ENCODE assay signal across 8 mouse cellular contexts in genomic region chr8:111062072-111062757, GRCm38 (mm10). TPM values are rescaled to one million over a fixed set of nuclear protein-coding genes. Genes with fewer than 3 reads are reported as not detected.
DNase-seq lines count a peak whose midpoint lies in the region; ATAC-seq and TF ChIP-seq lines count a peak whose summit lies in the region.

No protein-coding gene starts in this region.

- peak overlapping the region; percentile 40; the same call in 1 of the 2 replicates for H3K27ac ChIP-seq in hindbrain, embryonic 11.5 days (ENCODE audit: low read depth, low read length)
- no peak overlapping the region for H3K27ac ChIP-seq in lung, postnatal 0 days (ENCODE audit: low read length)

- no peaks in the 10 kb centered on the region for H3K9me3 ChIP-seq in hindbrain, embryonic 11.5 days (ENCODE audit: control insufficient read depth, low read length)
- no peaks in the 10 kb centered on the region for H3K9me3 ChIP-seq in lung, postnatal 0 days (ENCODE audit: low read length)

- under 1% methylated on average over 27 of the region's 27 CpGs for WGBS in hindbrain, embryonic 11.5 days
- 1% methylated on average over 27 of the region's 27 CpGs for WGBS in lung, postnatal 0 days

- peak overlapping the region; percentile 61 for H3K4me2 ChIP-seq in hindbrain, embryonic 11.5 days (replicated peaks; ENCODE audit: low read depth, low read length)
- H3K4me2 ChIP-seq in lung, postnatal 0 days (replicated peaks; ENCODE audit: low read depth, low read length) = peak overlapping the region; percentile 74

- no peak for TF ChIP-seq CTCF in lung, postnatal 0 days (IDR thresholded peaks at IDR 0.05)

- peak overlapping the region; percentile 70 for H3K9ac ChIP-seq in hindbrain, embryonic 11.5 days (ENCODE audit: low read depth, low read length)
- H3K9ac ChIP-seq in lung, postnatal 0 days (replicated peaks; ENCODE audit: low read depth) = no peak overlapping the region; the same call in 1 of the 2 replicates

- peak overlapping the region; percentile 68 for H3K4me3 ChIP-seq in hindbrain, embryonic 11.5 days (ENCODE audit: low read depth, low read length)
- peak overlapping the region; percentile 57 for H3K4me3 ChIP-seq in lung, postnatal 0 days (ENCODE audit: low read depth, low read length)

- no peak for TF ChIP-seq EP300 in lung, postnatal 0 days (IDR thresholded peaks at IDR 0.05)

- H3K4me1 ChIP-seq in hindbrain, embryonic 11.5 days (replicated peaks; ENCODE audit: control insufficient read depth, insufficient read depth, low read length) = peaks cover 4% of the 10 kb centered on the region; the same call in 1 of the 2 replicates
- peaks cover 4% of the 10 kb centered on the region; the same call in 1 of the 2 replicates for H3K4me1 ChIP-seq in lung, postnatal 0 days (ENCODE audit: insufficient read depth, low read depth, low read length)

- no peaks in the 10 kb centered on the region for H3K36me3 ChIP-seq in hindbrain, embryonic 11.5 days (ENCODE audit: control insufficient read depth, insufficient read depth, low read length)
- no peaks in the 10 kb centered on the region for H3K36me3 ChIP-seq in lung, postnatal 0 days (ENCODE audit: insufficient read depth, low read length)

- DNase-seq in MN1 (ENCODE audit: low spot score) = peak; percentile 96
- peak; percentile 88 for DNase-seq in cerebellum, adult 9-11 months
- peak; percentile 87 to 99 for DNase-seq in frontal cortex, adult 2 months (ENCODE audit: extremely low spot score in 1 of 2, low spot score in 1 of 2)
- peak; percentile 95 for DNase-seq in hindbrain, embryonic 11.5 days (ENCODE audit: low spot score)
- peak; percentile 95 for DNase-seq in layer of hippocampus, postnatal 10 days (ENCODE audit: low spot score in 2 of 2)
- DNase-seq in lung, postnatal 0 days (ENCODE audit: low spot score) = peak; percentile 82
- peak; percentile 93 for DNase-seq in ovary, postnatal 10 days (ENCODE audit: low spot score)
- DNase-seq in thymus, postnatal 0 days (ENCODE audit: low spot score) = peak; percentile 90

- H3K27me3 ChIP-seq in hindbrain, embryonic 11.5 days (ENCODE audit: control insufficient read depth, insufficient read depth, low read length) = no peaks in the 10 kb centered on the region
- no peaks in the 10 kb centered on the region for H3K27me3 ChIP-seq in lung, postnatal 0 days (replicated peaks; ENCODE audit: insufficient read depth, low read length)

- ATAC-seq in hindbrain, embryonic 11.5 days (ENCODE audit: low FRiP score) = peak; percentile 93
- peak; percentile 83 for ATAC-seq in lung, postnatal 0 days

RNA-seq across cellular contexts. Expression of gene Exosc6, which starts 6.1 kb away (rescaled TPM):
- not detected in 2 replicates for polyA plus RNA-seq in frontal cortex, adult 2 months (2012; rRNA removed)
- 15.0 and 21.6 TPM in 2 replicates for polyA plus RNA-seq in hindbrain, embryonic 11.5 days (2014; fragmentation: Nextera tagmentation; extraction: Ambion mirVana)
- total RNA-seq in layer of hippocampus, postnatal 10 days (2021) = not detected
- 4.2 and 5.0 TPM in 2 replicates for polyA plus RNA-seq in lung, postnatal 0 days (2015; fragmentation: Nextera tagmentation; extraction: Ambion mirVana)
- polyA plus RNA-seq in thymus, postnatal 0 days (2015; fragmentation: Nextera tagmentation; extraction: Ambion mirVana) = 32.3 and 36.7 TPM in 2 replicates

RNA-seq across cellular contexts. Expression of gene Aars, which starts 29.3 kb away (rescaled TPM):
- polyA plus RNA-seq in frontal cortex, adult 2 months (2012; rRNA removed) = 65.7 and 70.7 TPM in 2 replicates
- polyA plus RNA-seq in hindbrain, embryonic 11.5 days (2014; fragmentation: Nextera tagmentation; extraction: Ambion mirVana) = 64.5 and 74.6 TPM in 2 replicates
- total RNA-seq in layer of hippocampus, postnatal 10 days (2021) = 100 to 1,000 TPM in 1 of 2 experiments, 10 to 100 TPM in 1; 93.0 to 100 TPM
- 25.2 and 26.0 TPM in 2 replicates for polyA plus RNA-seq in lung, postnatal 0 days (2015; fragmentation: Nextera tagmentation; extraction: Ambion mirVana)
- polyA plus RNA-seq in thymus, postnatal 0 days (2015; fragmentation: Nextera tagmentation; extraction: Ambion mirVana) = 33.1 and 33.2 TPM in 2 replicates

RNA-seq across cellular contexts. Expression of gene Clec18a, which starts 30.0 kb away (rescaled TPM):
- polyA plus RNA-seq in frontal cortex, adult 2 months (2012; rRNA removed) = 4.1 and 4.4 TPM in 2 replicates
- polyA plus RNA-seq in hindbrain, embryonic 11.5 days (2014; fragmentation: Nextera tagmentation; extraction: Ambion mirVana) = 0.52 and 0.88 TPM in 2 replicates
- 1 to 10 TPM in 1 of 2 experiments, under 1 TPM in 1; 0.59 to 1.1 TPM for total RNA-seq in layer of hippocampus, postnatal 10 days (2021)
- not detected in 2 replicates for polyA plus RNA-seq in lung, postnatal 0 days (2015; fragmentation: Nextera tagmentation; extraction: Ambion mirVana)
- polyA plus RNA-seq in thymus, postnatal 0 days (2015; fragmentation: Nextera tagmentation; extraction: Ambion mirVana) = 0.18 TPM in 1 of 2 replicates, not detected in the other

RNA-seq across cellular contexts. Expression of gene Ddx19b, which starts 30.7 kb away (rescaled TPM):
- 14.2 TPM in 2 replicates for polyA plus RNA-seq in frontal cortex, adult 2 months (2012; rRNA removed)
- 6.0 and 7.2 TPM in 2 replicates for polyA plus RNA-seq in hindbrain, embryonic 11.5 days (2014; fragmentation: Nextera tagmentation; extraction: Ambion mirVana)
- total RNA-seq in layer of hippocampus, postnatal 10 days (2021) = 10 to 100 TPM; 23.0 to 25.3 TPM
- polyA plus RNA-seq in lung, postnatal 0 days (2015; fragmentation: Nextera tagmentation; extraction: Ambion mirVana) = 3.4 and 3.7 TPM in 2 replicates
- 10.2 and 10.6 TPM in 2 replicates for polyA plus RNA-seq in thymus, postnatal 0 days (2015; fragmentation: Nextera tagmentation; extraction: Ambion mirVana)

RNA-seq across cellular contexts. Expression of gene Pdpr, which starts 32.2 kb away (rescaled TPM):
- polyA plus RNA-seq in frontal cortex, adult 2 months (2012; rRNA removed) = 12.9 and 15.8 TPM in 2 replicates
- 5.2 and 6.4 TPM in 2 replicates for polyA plus RNA-seq in hindbrain, embryonic 11.5 days (2014; fragmentation: Nextera tagmentation; extraction: Ambion mirVana)
- total RNA-seq in layer of hippocampus, postnatal 10 days (2021) = 10 to 100 TPM; 30.9 to 34.7 TPM
- 6.5 and 7.1 TPM in 2 replicates for polyA plus RNA-seq in lung, postnatal 0 days (2015; fragmentation: Nextera tagmentation; extraction: Ambion mirVana)
- polyA plus RNA-seq in thymus, postnatal 0 days (2015; fragmentation: Nextera tagmentation; extraction: Ambion mirVana) = 8.9 and 11.3 TPM in 2 replicates
